Mouse (Mus musculus): ENCODE measurements around the gene Gm28035.

Gene Gm28035

DNA sequence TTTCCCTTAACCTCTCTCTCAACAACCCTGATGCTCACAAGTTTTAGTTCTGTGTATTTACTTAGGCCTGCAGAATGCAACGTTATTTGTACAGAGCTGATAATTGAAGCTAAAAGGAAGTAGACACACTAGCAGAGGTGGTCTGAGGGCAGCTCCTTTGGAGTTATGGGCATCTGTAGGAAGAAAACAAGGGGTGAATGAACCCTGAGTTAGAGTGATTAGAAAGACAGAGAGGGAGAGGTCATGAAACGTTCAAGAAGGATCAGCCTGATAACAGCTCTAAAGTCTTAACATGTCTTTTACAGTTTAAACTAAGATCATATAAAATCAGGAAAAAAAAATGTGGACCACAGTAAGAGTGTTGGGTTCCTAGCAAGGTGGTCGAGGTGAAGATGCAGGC lies 69.0 kb downstream of the Gm28035 start:
- no peak for DNase-seq

DNA sequence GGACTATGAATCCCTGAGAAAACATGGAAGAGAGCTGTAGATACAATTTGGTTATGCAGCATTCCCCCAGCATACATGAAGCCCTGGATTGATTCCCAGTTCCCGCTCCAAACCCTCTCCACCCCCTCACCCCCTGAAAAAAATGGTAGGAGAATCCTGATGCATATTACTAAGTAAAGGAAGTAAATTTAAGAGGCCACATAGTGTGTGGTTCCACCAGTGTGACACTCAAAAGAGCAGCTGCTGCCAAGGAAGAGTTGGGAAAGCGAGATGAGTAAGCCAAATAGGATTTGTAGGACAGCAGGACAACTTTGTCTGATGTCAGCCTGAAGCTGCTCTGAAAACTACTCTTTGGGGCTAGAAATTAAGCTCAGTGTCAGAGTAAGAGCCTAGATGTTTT lies 71.1 kb downstream of the Gm28035 start:
- DNase-seq: no peak

DNA sequence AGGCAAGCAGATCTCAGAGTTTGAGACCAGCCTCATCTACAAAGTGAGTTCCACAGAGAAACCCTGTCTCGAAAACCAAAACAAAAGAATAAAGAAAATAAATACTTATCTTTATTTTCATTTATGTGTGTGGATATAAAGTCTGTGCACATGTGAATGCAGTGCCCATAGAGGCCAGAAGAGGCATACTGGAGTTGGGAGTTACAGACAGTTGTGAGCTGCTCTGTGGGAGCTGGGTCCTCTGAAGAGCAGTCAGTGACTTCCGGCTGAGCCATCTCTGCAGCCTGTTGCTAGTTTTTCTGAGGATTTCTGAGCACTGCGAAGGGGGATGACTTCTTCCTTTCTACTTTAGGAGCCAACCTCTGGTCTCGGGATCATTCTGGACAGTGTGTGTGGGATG lies 75.8 kb downstream of the Gm28035 start:
- no peak for DNase-seq

DNA sequence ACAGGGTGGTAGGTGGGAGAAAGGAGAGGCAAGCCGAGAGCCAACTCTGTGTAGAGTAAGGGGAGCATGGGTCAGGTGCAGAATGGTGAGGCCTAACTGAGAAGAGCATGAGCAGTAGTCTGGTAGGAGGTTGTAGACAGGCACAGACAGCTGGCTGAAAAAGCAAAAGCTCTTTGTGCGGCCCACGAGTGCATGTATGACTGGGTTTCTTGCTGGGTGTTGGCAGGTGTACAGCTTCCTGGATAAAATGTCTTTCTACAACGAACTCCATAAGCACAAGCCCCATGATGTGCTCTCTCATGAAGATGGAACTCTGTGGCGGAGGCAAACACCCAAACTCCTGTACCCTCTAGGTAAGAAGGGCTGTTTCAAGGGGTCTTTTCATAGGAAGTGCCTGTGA lies 76.6 kb downstream of the Gm28035 start:
- no peak for DNase-seq

DNA sequence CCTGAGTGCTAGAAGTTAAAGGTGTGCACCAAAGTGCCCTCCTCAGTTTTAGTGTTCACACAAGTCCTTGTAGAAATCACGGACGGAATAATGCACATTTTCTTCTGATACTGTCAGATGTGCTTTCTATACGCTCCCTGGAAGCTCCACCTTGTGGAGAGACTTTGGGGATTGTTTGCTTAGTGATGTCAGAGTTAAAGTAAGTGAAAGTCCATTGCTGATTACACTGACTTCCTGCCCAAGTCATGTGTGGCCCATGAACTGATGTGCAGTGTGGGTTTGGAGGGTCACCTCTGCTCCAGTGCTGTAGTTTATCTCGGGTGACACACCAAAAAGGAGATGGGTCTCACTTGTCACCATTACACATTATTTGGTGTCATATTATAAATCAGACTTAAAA lies 78.9 kb downstream of the Gm28035 start:
- DNase-seq: no peak

DNA sequence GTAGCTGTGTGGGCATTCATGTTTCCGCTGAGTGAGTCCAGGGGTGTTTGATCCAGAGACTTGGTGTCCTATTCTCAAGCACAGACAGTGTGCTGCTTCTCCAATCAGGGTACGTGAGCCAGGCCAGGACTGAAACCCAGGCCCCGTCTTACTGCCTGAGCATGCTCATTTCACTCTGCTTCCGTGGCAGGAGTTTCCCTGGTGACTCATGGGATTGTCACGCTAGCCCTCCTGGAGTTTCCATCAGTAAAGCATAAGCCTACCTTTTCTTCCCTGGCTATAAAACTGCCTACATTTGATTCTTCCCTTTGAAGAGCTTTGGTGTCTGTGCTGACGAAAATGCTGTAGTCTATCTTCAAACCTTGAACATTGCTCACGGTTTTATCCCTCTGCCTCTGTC lies 82.7 kb downstream of the Gm28035 start:
- DNase-seq: no peak

DNA sequence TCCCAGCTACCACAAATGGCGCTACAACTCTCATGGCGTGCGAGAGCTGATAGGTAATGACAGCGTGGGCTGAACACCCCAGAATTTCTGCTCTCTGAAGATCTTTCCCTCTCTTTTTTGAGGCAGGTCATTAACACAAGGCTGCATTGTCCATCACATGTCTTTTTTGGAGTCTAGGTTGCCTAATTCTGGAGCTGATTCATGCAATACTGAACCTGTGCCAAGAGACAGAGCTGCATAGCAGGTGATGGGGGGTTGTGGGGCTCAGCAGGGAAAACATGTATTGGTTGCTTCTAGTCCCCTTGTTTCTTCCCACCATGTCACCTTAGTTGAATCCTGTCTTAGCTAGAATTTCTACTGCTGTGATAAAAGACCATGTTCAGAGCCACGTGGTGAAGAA lies 84.9 kb downstream of the Gm28035 start:
- no peak for DNase-seq

DNA sequence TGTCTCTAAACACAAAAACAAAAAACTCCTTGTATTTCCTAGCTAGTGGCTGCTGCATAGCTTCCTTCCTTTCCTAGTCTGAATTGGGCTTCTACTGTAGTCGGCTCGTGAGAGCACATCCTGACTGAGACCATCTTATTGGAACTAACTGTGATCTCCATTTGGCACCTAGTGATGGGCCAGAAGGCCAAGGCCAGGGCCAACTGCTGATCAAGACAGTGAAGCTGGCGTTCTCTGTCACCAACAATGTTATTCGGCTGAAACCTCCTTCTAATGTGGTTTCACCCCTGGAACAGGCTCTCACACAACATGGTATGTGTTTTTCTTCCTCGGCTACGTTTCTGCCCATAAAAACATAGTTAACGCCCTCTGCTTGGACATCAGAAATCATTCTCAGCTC lies 86.9 kb downstream of the Gm28035 start:
- DNase-seq: no peak

DNA sequence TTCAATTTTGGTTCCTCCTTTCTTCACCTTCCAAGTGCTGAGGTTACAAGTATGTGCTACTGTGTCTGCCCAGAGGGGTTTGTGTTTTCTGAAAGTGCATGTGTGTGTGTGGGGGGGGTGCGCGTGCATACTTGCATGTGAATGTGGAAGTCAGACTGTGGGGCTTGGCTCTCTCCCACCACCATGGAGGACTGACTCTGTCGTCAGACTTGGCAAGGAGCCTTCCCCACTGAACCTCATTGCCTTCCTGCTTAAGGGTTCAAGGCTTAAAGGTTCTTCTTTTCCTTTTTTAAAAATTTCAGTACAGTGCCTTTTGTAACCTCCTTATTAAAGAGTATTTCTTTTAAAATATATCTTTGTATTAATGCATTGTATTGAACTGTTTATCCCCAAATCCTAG lies 88.4 kb downstream of the Gm28035 start:
- no peak for DNase-seq

Measured in heart, adult 11 months (tissue).